Mouse (Mus musculus): ENCODE results near the gene Rplp0. TPM values are rescaled to one million over a fixed set of nuclear protein-coding genes. Genes with fewer than 3 reads are reported as not detected.
A peak's percentile ranks its signal among the peaks of the same experiment; 100 is the strongest.

Rplp0 gene
- total RNA-seq, 1 experiment: 2,327 TPM

- no peak overlapping the region for H3K9ac ChIP-seq (ENCODE audit: insufficient read depth, low read depth, low read length, poor library complexity, severe bottlenecking)
- H3K4me3 ChIP-seq (ENCODE audit: insufficient read depth in 1 of 2, low read depth in 1 of 2, low read length in 2 of 2, poor library complexity in 1 of 2, severe bottlenecking in 1 of 2): no peak overlapping the region
- no peak for TF ChIP-seq ZNF384 (IDR thresholded peaks at IDR 0.05; ENCODE audit: low read depth, low read length)
- no peak for TF ChIP-seq ZC3H11A (IDR thresholded peaks at IDR 0.05; ENCODE audit: borderline replicate concordance, low read depth, low read length)
- no peak for TF ChIP-seq CHD2 (IDR thresholded peaks at IDR 0.05; ENCODE audit: low read depth, low read length)
- TF ChIP-seq MAFK (IDR thresholded peaks at IDR 0.05; ENCODE audit: insufficient read depth, low read depth, low read length): no peak
- TF ChIP-seq HCFC1 (IDR thresholded peaks at IDR 0.05; ENCODE audit: borderline replicate concordance, insufficient read depth, low read length): no peak
- no peak overlapping the region for H3K27ac ChIP-seq (ENCODE audit: insufficient read depth, low read depth, low read length, poor library complexity, severe bottlenecking)
- in situ Hi-C loops (cut with MboI; ENCODE audit: low sequenced_read_pairs in 2 of 2, unreplicated experiment in 2 of 2): no loop called here
- H3K9me3 ChIP-seq (ENCODE audit: control insufficient read depth, insufficient read depth, low read depth, low read length): no peaks in the 10 kb centered on the region
- no peak for DNase-seq (ENCODE audit: low read depth, low spot score)
- H3K36me3 ChIP-seq (ENCODE audit: control insufficient read depth, insufficient read depth, low read length, poor library complexity, severe bottlenecking): no peaks in the 10 kb centered on the region; the same call in 1 of the 2 replicates
- H3K4me1 ChIP-seq (ENCODE audit: control insufficient read depth in 2 of 2, insufficient read depth in 2 of 2, low read length in 2 of 2, poor library complexity in 1 of 2): peaks cover 13 to 19% of the 10 kb centered on the region in 2 experiments
These were observed 45.5 kb upstream of the Rplp0 start for GRCm38 (mm10) chr5:115513721-115514120.

GRCm38 (mm10) chr5:115514346-115514745 is 44.9 kb upstream of the Rplp0 start:
- no peak overlapping the region for H3K4me3 ChIP-seq (ENCODE audit: insufficient read depth in 1 of 2, low read depth in 1 of 2, low read length in 2 of 2, poor library complexity in 1 of 2, severe bottlenecking in 1 of 2)
- no peak for DNase-seq (ENCODE audit: low read depth, low spot score)
- in situ Hi-C loops (cut with MboI; ENCODE audit: low sequenced_read_pairs in 2 of 2, unreplicated experiment in 2 of 2): no loop called here
- no peaks in the 10 kb centered on the region; the same call in 1 of the 2 replicates for H3K36me3 ChIP-seq (ENCODE audit: control insufficient read depth, insufficient read depth, low read length, poor library complexity, severe bottlenecking)
- no peaks in the 10 kb centered on the region for H3K9me3 ChIP-seq (ENCODE audit: control insufficient read depth, insufficient read depth, low read depth, low read length)
- H3K4me1 ChIP-seq (ENCODE audit: control insufficient read depth in 2 of 2, insufficient read depth in 2 of 2, low read length in 2 of 2, poor library complexity in 1 of 2): peaks cover 8 to 17% of the 10 kb centered on the region in 2 experiments; a peak in 3 of 4 replicates
- peak overlapping the region; percentile 14; the same call in 1 of the 2 replicates for H3K27ac ChIP-seq (ENCODE audit: insufficient read depth, low read depth, low read length, poor library complexity, severe bottlenecking)
- no peak overlapping the region for H3K9ac ChIP-seq (ENCODE audit: insufficient read depth, low read depth, low read length, poor library complexity, severe bottlenecking)
- no peak for TF ChIP-seq MAFK (IDR thresholded peaks at IDR 0.05; ENCODE audit: insufficient read depth, low read depth, low read length)

- DNase-seq (ENCODE audit: low read depth, low spot score): no peak
These were observed 44.2 kb upstream of the Rplp0 start for GRCm38 (mm10) chr5:115514896-115515587.

GRCm38 (mm10) chr5:115516081-115516907 is 43.0 kb upstream of the Rplp0 start:
- peak overlapping the region; percentile 48; the same call in 1 of the 2 replicates for H3K9ac ChIP-seq (ENCODE audit: insufficient read depth, low read depth, low read length, poor library complexity, severe bottlenecking)
- peak overlapping the region; percentile 44 to 62 for H3K4me3 ChIP-seq (ENCODE audit: insufficient read depth in 1 of 2, low read depth in 1 of 2, low read length in 2 of 2, poor library complexity in 1 of 2, severe bottlenecking in 1 of 2)
- H3K9me3 ChIP-seq (ENCODE audit: control insufficient read depth, insufficient read depth, low read depth, low read length): no peaks in the 10 kb centered on the region
- in situ Hi-C loops (cut with MboI; ENCODE audit: low sequenced_read_pairs in 2 of 2, unreplicated experiment in 2 of 2): no loop called here
- H3K36me3 ChIP-seq (ENCODE audit: control insufficient read depth, insufficient read depth, low read length, poor library complexity, severe bottlenecking): no peaks in the 10 kb centered on the region; the same call in 1 of the 2 replicates
- H3K27ac ChIP-seq (ENCODE audit: insufficient read depth, low read depth, low read length, poor library complexity, severe bottlenecking): peak overlapping the region; percentile 51
- DNase-seq (ENCODE audit: low read depth, low spot score): peak; percentile 65
- H3K4me1 ChIP-seq (ENCODE audit: control insufficient read depth in 2 of 2, insufficient read depth in 2 of 2, low read length in 2 of 2, poor library complexity in 1 of 2): peaks cover 7 to 16% of the 10 kb centered on the region in 2 experiments; a peak in 3 of 4 replicates
- TF ChIP-seq ZNF384 (IDR thresholded peaks at IDR 0.05; ENCODE audit: low read depth, low read length) (no peak), CHD2 (IDR thresholded peaks at IDR 0.05; ENCODE audit: low read depth, low read length) (no peak), ZC3H11A (IDR thresholded peaks at IDR 0.05; ENCODE audit: borderline replicate concordance, low read depth, low read length) (no peak), MAFK (IDR thresholded peaks at IDR 0.05; ENCODE audit: insufficient read depth, low read depth, low read length) (no peak), HCFC1 (IDR thresholded peaks at IDR 0.05; ENCODE audit: borderline replicate concordance, insufficient read depth, low read length) (no peak)

More at GRCm38 (mm10) chr5:115514896-115515587, 44.2 kb upstream of the Rplp0 start:
- in situ Hi-C loops (cut with MboI; ENCODE audit: low sequenced_read_pairs in 2 of 2, unreplicated experiment in 2 of 2): no loop called here
- no peaks in the 10 kb centered on the region; the same call in 1 of the 2 replicates for H3K36me3 ChIP-seq (ENCODE audit: control insufficient read depth, insufficient read depth, low read length, poor library complexity, severe bottlenecking)
- no peak for TF ChIP-seq MAFK (IDR thresholded peaks at IDR 0.05; ENCODE audit: insufficient read depth, low read depth, low read length)
- TF ChIP-seq ZNF384 (IDR thresholded peaks at IDR 0.05; ENCODE audit: low read depth, low read length): no peak
- no peak for TF ChIP-seq CHD2 (IDR thresholded peaks at IDR 0.05; ENCODE audit: low read depth, low read length)
- no peak for TF ChIP-seq HCFC1 (IDR thresholded peaks at IDR 0.05; ENCODE audit: borderline replicate concordance, insufficient read depth, low read length)
- no peak for TF ChIP-seq ZC3H11A (IDR thresholded peaks at IDR 0.05; ENCODE audit: borderline replicate concordance, low read depth, low read length)
- peaks cover 7 to 13% of the 10 kb centered on the region in 2 experiments; a peak in 3 of 4 replicates for H3K4me1 ChIP-seq (ENCODE audit: control insufficient read depth in 2 of 2, insufficient read depth in 2 of 2, low read length in 2 of 2, poor library complexity in 1 of 2)
- H3K27ac ChIP-seq (ENCODE audit: insufficient read depth, low read depth, low read length, poor library complexity, severe bottlenecking): peak overlapping the region; percentile 14
- H3K9ac ChIP-seq (ENCODE audit: insufficient read depth, low read depth, low read length, poor library complexity, severe bottlenecking): no peak overlapping the region
- H3K4me3 ChIP-seq (ENCODE audit: insufficient read depth in 1 of 2, low read depth in 1 of 2, low read length in 2 of 2, poor library complexity in 1 of 2, severe bottlenecking in 1 of 2): no peak overlapping the region
- H3K9me3 ChIP-seq (ENCODE audit: control insufficient read depth, insufficient read depth, low read depth, low read length): no peaks in the 10 kb centered on the region
